Mouse (Mus musculus): ENCODE measurements at regions not wholly inside any gene's neighbourhood (a gene's known extent, or its start where the extent isn't known, plus 50 kb on each side); places are given as distances from the start of the nearest gene placed in this dataset.
"Not testable (repeated sequence)": the region's sequence is repeated elsewhere in the genome, so short reads cannot be mapped to it uniquely, and the experiment has no call there.

- Histone ChIP-seq H3K27me3 (no peaks in the 10 kb centered on the region), H3K36me3 (no peaks in the 10 kb centered on the region), H3K9ac (no peak overlapping the region), H3K27ac (no peak overlapping the region), H3K4me1 (no peaks in the 10 kb centered on the region), H3K4me3 (no peak overlapping the region), H3K9me3 (no peaks in the 10 kb centered on the region), H3K4me2 (no peak overlapping the region)
- 63% methylated on average over 4 of the region's 4 CpGs for WGBS
- ATAC-seq (ENCODE audit: borderline replicate concordance, extremely low read depth, low FRiP score, low TSS enrichment): no peak
These were observed 713.9 kb upstream of the Tex47 start for GRCm38 (mm10) chr5:6590058-6590457.

- H3K27ac ChIP-seq; H3K4me3 ChIP-seq; H3K27me3 ChIP-seq; H3K4me1 ChIP-seq; H3K4me2 ChIP-seq; ATAC-seq (ENCODE audit: borderline replicate concordance, extremely low read depth, low FRiP score, low TSS enrichment); H3K9me3 ChIP-seq; H3K9ac ChIP-seq; H3K36me3 ChIP-seq: not testable (repeated sequence)
- 74% methylated on average over 3 of the region's 3 CpGs for WGBS
These were observed 692.8 kb upstream of the Tex47 start for GRCm38 (mm10) chr5:6611151-6611550.

GRCm38 (mm10) chr5:6644869-6645268 lies 659.0 kb upstream of the Tex47 start:
- Histone ChIP-seq H3K4me3 (no peak overlapping the region), H3K27me3 (no peaks in the 10 kb centered on the region), H3K36me3 (no peaks in the 10 kb centered on the region), H3K4me2 (no peak overlapping the region), H3K9me3 (no peaks in the 10 kb centered on the region), H3K4me1 (no peaks in the 10 kb centered on the region), H3K9ac (no peak overlapping the region), H3K27ac (no peak overlapping the region)
- no peak for ATAC-seq (ENCODE audit: borderline replicate concordance, extremely low read depth, low FRiP score, low TSS enrichment)
- 63% methylated on average over 3 of the region's 3 CpGs for WGBS

GRCm38 (mm10) chr5:6676211-6676610 lies 627.7 kb upstream of the Tex47 start:
- H3K4me1 ChIP-seq; ATAC-seq (ENCODE audit: borderline replicate concordance, extremely low read depth, low FRiP score, low TSS enrichment); H3K9me3 ChIP-seq; H3K36me3 ChIP-seq; H3K27ac ChIP-seq; H3K4me2 ChIP-seq; H3K9ac ChIP-seq; H3K27me3 ChIP-seq; H3K4me3 ChIP-seq: not testable (repeated sequence)
- 51% methylated on average over 3 of the region's 3 CpGs for WGBS

- Histone ChIP-seq H3K27ac (peak overlapping the region; percentile 37; the same call in 1 of the 2 replicates), H3K9ac (no peak overlapping the region), H3K4me1 (0 out of 2 replicates have a peak, but pooled peaks cover 4% of the 10 kb centered on the region), H3K27me3 (no peaks in the 10 kb centered on the region), H3K4me3 (no peak overlapping the region), H3K9me3 (no peaks in the 10 kb centered on the region), H3K36me3 (no peaks in the 10 kb centered on the region), H3K4me2 (no peak overlapping the region)
- ATAC-seq (ENCODE audit: borderline replicate concordance, extremely low read depth, low FRiP score, low TSS enrichment): peak; percentile 87
- WGBS: 41% methylated on average over 4 of the region's 4 CpGs
These were observed 594.1 kb upstream of the Tex47 start for GRCm38 (mm10) chr5:6709668-6710309.

GRCm38 (mm10) chr5:6716179-6716578 lies 587.7 kb upstream of the Tex47 start:
- H3K9ac ChIP-seq: no peak overlapping the region
- no peak overlapping the region for H3K4me3 ChIP-seq
- no peak overlapping the region for H3K27ac ChIP-seq
- no peaks in the 10 kb centered on the region for H3K4me1 ChIP-seq
- no peaks in the 10 kb centered on the region for H3K36me3 ChIP-seq
- WGBS: 54% methylated on average over 1 of the region's 1 CpGs
- H3K4me2 ChIP-seq: no peak overlapping the region
- H3K27me3 ChIP-seq: no peaks in the 10 kb centered on the region
- ATAC-seq (ENCODE audit: borderline replicate concordance, extremely low read depth, low FRiP score, low TSS enrichment): no peak
- no peaks in the 10 kb centered on the region for H3K9me3 ChIP-seq

GRCm38 (mm10) chr5:6716630-6717029 lies 587.3 kb upstream of the Tex47 start:
- no peak overlapping the region for H3K9ac ChIP-seq
- no peak overlapping the region for H3K4me2 ChIP-seq
- no peaks in the 10 kb centered on the region for H3K27me3 ChIP-seq
- WGBS: 56% methylated on average over 1 of the region's 1 CpGs
- H3K9me3 ChIP-seq: no peaks in the 10 kb centered on the region
- H3K4me1 ChIP-seq: no peaks in the 10 kb centered on the region
- no peak overlapping the region for H3K4me3 ChIP-seq
- H3K27ac ChIP-seq: no peak overlapping the region
- ATAC-seq (ENCODE audit: borderline replicate concordance, extremely low read depth, low FRiP score, low TSS enrichment): no peak
- no peaks in the 10 kb centered on the region for H3K36me3 ChIP-seq

Data from lung, embryonic 15.5 days (tissue).